Mouse (Mus musculus): ENCODE data around the gene Btg4. TPM values are rescaled to one million over a fixed set of nuclear protein-coding genes. Genes with fewer than 3 reads are reported as not detected.

The Btg4 gene
- total and polyA plus RNA-seq, 2 experiments from 2014 or later: not detected

GRCm38 (mm10) chr9:51140711-51141110, 80.0 kb downstream of the Btg4 start:
- WGBS: 76% methylated on average over 3 of the region's 3 CpGs
- Histone ChIP-seq H3K9me3 (ENCODE audit: low read length) (no peaks in the 10 kb centered on the region), H3K36me3 (ENCODE audit: insufficient read depth) (no peaks in the 10 kb centered on the region), H3K27me3 (ENCODE audit: insufficient read depth, low read length) (no peaks in the 10 kb centered on the region), H3K27ac (ENCODE audit: low read depth, low read length) (no peak overlapping the region), H3K4me3 (ENCODE audit: low read depth, low read length) (no peak overlapping the region), H3K4me1 (ENCODE audit: insufficient read depth) (no peaks in the 10 kb centered on the region), H3K4me2 (ENCODE audit: low read depth) (no peak overlapping the region), H3K9ac (no peak overlapping the region)
- no peak for DNase-seq
- TF ChIP-seq CTCF (IDR thresholded peaks at IDR 0.05; ENCODE audit: low read depth): no peak
- no peak for ATAC-seq

DNA sequence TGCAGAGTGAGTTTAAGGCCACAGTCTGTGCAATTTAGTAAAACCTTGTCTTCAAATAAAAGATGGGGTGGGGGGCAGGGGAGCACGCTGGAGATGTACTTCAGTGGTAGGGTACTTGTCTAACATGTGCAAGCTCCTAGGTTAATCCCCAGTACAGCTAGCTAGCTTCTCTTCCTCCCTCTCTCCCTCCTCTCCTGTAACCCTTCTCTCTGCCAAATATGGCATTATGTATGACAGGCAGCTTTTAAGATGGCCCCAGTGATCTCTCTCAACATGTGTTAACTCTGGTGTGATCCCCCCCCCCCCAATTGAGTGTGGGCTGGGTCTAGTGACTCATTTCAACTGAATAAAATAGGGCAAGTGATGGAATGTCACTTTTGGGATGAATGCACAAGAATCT, 82.7 kb downstream of the Btg4 start:
- no peak overlapping the region for H3K4me3 ChIP-seq (ENCODE audit: low read depth, low read length)
- no peaks in the 10 kb centered on the region for H3K9me3 ChIP-seq (ENCODE audit: low read length)
- H3K9ac ChIP-seq: no peak overlapping the region
- DNase-seq (no peak), ATAC-seq (no peak)
- TF ChIP-seq CTCF (IDR thresholded peaks at IDR 0.05; ENCODE audit: low read depth): no peak
- H3K4me2 ChIP-seq (ENCODE audit: low read depth): no peak overlapping the region
- 92% methylated on average over 1 of the region's 1 CpGs for WGBS
- no peaks in the 10 kb centered on the region for H3K27me3 ChIP-seq (ENCODE audit: insufficient read depth, low read length)
- H3K36me3 ChIP-seq (ENCODE audit: insufficient read depth): no peaks in the 10 kb centered on the region
- peaks cover 4% of the 10 kb centered on the region; the same call in 1 of the 2 replicates for H3K4me1 ChIP-seq (ENCODE audit: insufficient read depth)
- H3K27ac ChIP-seq (ENCODE audit: low read depth, low read length): no peak overlapping the region

DNA sequence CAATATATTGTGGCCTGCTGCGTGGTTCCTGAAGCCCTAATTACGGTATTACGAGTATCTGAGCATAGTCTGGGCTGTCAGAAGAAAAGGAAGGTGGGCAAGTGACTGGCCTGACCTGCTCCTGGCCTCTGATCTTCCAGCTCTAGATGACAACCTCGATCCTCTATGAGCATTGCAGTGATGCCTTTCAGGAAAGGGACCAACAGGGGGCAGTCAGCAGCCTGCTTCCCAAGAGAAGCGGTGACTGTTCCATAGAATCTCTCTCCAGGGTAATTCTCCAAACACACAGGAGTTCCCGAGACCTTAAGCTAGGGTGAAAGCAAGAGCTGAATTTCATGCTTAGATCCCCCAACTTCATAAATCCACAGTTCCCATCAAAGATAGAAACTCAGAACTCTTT, 83.5 kb downstream of the Btg4 start:
- TF ChIP-seq CTCF (IDR thresholded peaks at IDR 0.05; ENCODE audit: low read depth): 0 out of 2 replicates have a peak, but pooled peaks have one; percentile 17
- no peak overlapping the region for H3K27ac ChIP-seq (ENCODE audit: low read depth, low read length)
- H3K27me3 ChIP-seq (ENCODE audit: insufficient read depth, low read length): no peaks in the 10 kb centered on the region
- H3K4me1 ChIP-seq (ENCODE audit: insufficient read depth): peaks cover 4% of the 10 kb centered on the region; the same call in 1 of the 2 replicates
- 78% methylated on average over 6 of the region's 6 CpGs for WGBS
- no peak overlapping the region for H3K4me3 ChIP-seq (ENCODE audit: low read depth, low read length)
- DNase-seq (no peak), ATAC-seq (no peak)
- no peaks in the 10 kb centered on the region for H3K9me3 ChIP-seq (ENCODE audit: low read length)
- H3K36me3 ChIP-seq (ENCODE audit: insufficient read depth): no peaks in the 10 kb centered on the region
- no peak overlapping the region for H3K4me2 ChIP-seq (ENCODE audit: low read depth)
- no peak overlapping the region for H3K9ac ChIP-seq

DNA sequence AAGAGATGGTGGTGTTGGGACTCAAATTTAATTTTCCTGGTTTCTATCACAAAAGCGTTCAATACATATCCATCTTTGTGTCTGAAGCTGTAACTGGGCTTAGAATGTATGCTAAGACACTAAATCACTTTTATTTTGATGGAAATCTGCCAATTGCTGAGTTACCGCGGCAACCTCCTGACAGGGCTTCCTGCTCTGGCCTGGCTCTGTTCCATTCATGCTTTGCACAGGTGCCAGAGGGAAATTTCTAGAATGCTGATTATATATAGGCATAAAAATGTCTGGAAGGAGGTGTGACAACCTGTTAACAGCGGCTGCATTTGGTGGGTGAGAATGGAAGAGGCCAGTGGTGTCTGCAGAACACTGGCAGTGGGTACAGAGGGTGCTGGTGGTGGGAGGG, 85.8 kb downstream of the Btg4 start:
- ATAC-seq: no peak

DNA sequence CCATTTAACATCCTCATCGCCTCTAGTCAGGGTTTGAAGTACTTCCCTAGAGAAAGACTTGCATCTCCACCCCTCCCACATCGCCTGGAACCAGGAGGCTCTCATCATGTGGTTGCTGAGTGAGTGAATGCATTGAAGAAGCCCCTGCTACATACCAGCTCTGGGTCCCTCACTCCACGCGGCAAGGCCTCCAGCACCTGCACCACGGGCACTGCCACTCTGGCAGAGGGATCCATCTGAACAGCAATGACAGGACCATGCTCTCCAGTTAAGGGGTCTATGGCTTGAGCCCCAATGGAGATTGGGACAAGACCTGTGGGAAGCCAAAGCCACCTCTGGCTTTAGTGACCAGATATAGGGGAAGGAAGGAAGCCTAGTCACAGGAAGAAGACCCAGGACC, 86.6 kb downstream of the Btg4 start:
- Histone ChIP-seq H3K36me3 (ENCODE audit: insufficient read depth) (no peaks in the 10 kb centered on the region), H3K4me3 (ENCODE audit: low read depth, low read length) (no peak overlapping the region), H3K4me1 (ENCODE audit: insufficient read depth) (peaks cover 4% of the 10 kb centered on the region; the same call in 1 of the 2 replicates), H3K27me3 (ENCODE audit: insufficient read depth, low read length) (no peaks in the 10 kb centered on the region; the same call in 1 of the 2 replicates), H3K27ac (ENCODE audit: low read depth, low read length) (no peak overlapping the region), H3K9ac (no peak overlapping the region), H3K9me3 (ENCODE audit: low read length) (no peaks in the 10 kb centered on the region), H3K4me2 (ENCODE audit: low read depth) (no peak overlapping the region)
- 87% methylated on average over 5 of the region's 5 CpGs for WGBS
- DNase-seq (no peak), ATAC-seq (no peak)
- TF ChIP-seq CTCF (IDR thresholded peaks at IDR 0.05; ENCODE audit: low read depth): no peak

More for the DNA sequence above, 85.8 kb downstream of the Btg4 start:
- no peak overlapping the region for H3K9ac ChIP-seq
- H3K27ac ChIP-seq (ENCODE audit: low read depth, low read length): no peak overlapping the region
- no peaks in the 10 kb centered on the region for H3K9me3 ChIP-seq (ENCODE audit: low read length)
- H3K36me3 ChIP-seq (ENCODE audit: insufficient read depth): no peaks in the 10 kb centered on the region
- peak; percentile 30 for DNase-seq
- TF ChIP-seq CTCF (IDR thresholded peaks at IDR 0.05; ENCODE audit: low read depth): no peak
- H3K27me3 ChIP-seq (ENCODE audit: insufficient read depth, low read length): no peaks in the 10 kb centered on the region
- H3K4me2 ChIP-seq (ENCODE audit: low read depth): no peak overlapping the region
- 39% methylated on average over 4 of the region's 4 CpGs for WGBS
- H3K4me3 ChIP-seq (ENCODE audit: low read depth, low read length): no peak overlapping the region
- H3K4me1 ChIP-seq (ENCODE audit: insufficient read depth): peaks cover 4% of the 10 kb centered on the region; the same call in 1 of the 2 replicates

- 21% methylated on average over 12 of the region's 13 CpGs for WGBS
- no peaks in the 10 kb centered on the region; the same call in 1 of the 2 replicates for H3K27me3 ChIP-seq (ENCODE audit: insufficient read depth, low read length)
- peak; percentile 95 for DNase-seq
- H3K4me1 ChIP-seq (ENCODE audit: insufficient read depth): no peaks in the 10 kb centered on the region
- no peaks in the 10 kb centered on the region for H3K9me3 ChIP-seq (ENCODE audit: low read length)
- H3K4me2 ChIP-seq (ENCODE audit: low read depth): no peak overlapping the region
- ATAC-seq: peak; percentile 82
- peak; percentile 87 for TF ChIP-seq CTCF (IDR thresholded peaks at IDR 0.05; ENCODE audit: low read depth)
- no peak overlapping the region for H3K9ac ChIP-seq
- H3K4me3 ChIP-seq (ENCODE audit: low read depth, low read length): no peak overlapping the region
- H3K27ac ChIP-seq (ENCODE audit: low read depth, low read length): no peak overlapping the region
- H3K36me3 ChIP-seq (ENCODE audit: insufficient read depth): no peaks in the 10 kb centered on the region
Observed at GRCm38 (mm10) chr9:51152079-51152752, 91.5 kb downstream of the Btg4 start.

- TF ChIP-seq CTCF (IDR thresholded peaks at IDR 0.05; ENCODE audit: low read depth): peak; percentile 99
- Histone ChIP-seq H3K4me3 (ENCODE audit: low read depth, low read length) (no peak overlapping the region), H3K9me3 (ENCODE audit: low read length) (no peaks in the 10 kb centered on the region), H3K4me1 (ENCODE audit: insufficient read depth) (no peaks in the 10 kb centered on the region), H3K4me2 (ENCODE audit: low read depth) (no peak overlapping the region), H3K36me3 (ENCODE audit: insufficient read depth) (no peaks in the 10 kb centered on the region), H3K27ac (ENCODE audit: low read depth, low read length) (no peak overlapping the region), H3K27me3 (ENCODE audit: insufficient read depth, low read length) (no peaks in the 10 kb centered on the region), H3K9ac (no peak overlapping the region)
- peak; percentile 90 for DNase-seq
- ATAC-seq: peak; percentile 85
- whole genome bisulfite sequencing: 32% methylated on average over 4 of the region's 4 CpGs
Observed at GRCm38 (mm10) chr9:51161771-51162388, 101.2 kb downstream of the Btg4 start.
